Mouse (Mus musculus) heart, adult 9 months (tissue): ENCODE data around the gene Olfr1251.
"Not testable (repeated sequence)": the region's sequence is repeated elsewhere in the genome, so short reads cannot be mapped to it uniquely, and the experiment has no call there.

Experiments used
- DNase-seq, 2 experiments: peaks; one replicate each; pipeline ENCODE4 v3.0.0; 2022; ENCODE audit warnings: low spot score in 2 of 2

The Olfr1251 gene

GRCm38 (mm10) chr2:89671836-89672235 lies at the start of gene Olfr1251:
Gene Olfr1251, minus strand, starts transcription at chr2:89671936.
- DNase-seq, result no peak

DNA sequence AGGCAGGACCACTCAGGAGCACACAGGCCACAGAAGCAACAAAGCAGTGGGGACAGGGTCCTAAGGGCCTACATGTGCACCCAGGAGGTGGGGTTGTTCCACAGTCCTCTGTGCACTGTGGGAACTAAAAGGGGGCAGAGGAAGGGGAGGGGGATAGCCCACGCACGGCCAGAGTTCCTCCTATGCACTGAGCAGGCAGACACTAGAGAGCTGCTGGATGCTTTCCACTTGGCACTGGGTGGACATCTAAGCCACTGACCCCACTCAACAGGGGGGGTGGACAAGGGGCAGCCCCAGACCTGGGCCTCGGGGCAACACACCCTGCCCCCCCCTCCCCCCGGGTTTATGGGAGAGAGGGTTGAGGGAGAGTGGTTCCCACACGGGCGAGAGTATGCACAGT lies 20.2 kb upstream of the Olfr1251 start:
- no peak for DNase-seq

DNA sequence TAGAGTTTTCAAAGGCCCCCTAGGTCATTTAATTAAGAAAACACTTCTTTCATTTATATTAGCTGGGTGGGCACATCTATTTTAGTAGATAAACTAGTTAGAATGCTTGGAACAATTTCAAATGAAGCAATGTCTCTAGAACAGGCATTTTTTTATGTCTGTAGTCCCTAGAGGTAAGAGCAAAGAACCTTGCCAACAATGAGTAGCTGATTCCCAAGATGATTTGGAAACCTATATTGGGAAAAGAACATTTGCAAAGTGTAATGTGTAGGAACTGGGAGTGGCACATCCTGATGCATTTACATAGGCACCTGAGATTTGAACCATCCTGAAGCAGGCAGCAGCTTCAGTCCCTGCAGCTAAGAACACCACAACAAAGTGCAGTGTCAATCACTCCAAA lies 10.4 kb downstream of the Olfr1251 start, which contains the start of gene Olfr1250:
Olfr1250 (minus strand) TSS at position 101 of the 400 bp plus-strand sequence.
- DNase-seq, result no peak

- DNase-seq, result no peak
Observed at GRCm38 (mm10) chr2:89634883-89635282, 36.9 kb downstream of the Olfr1251 start, which contains the start of gene Olfr1249. Gene Olfr1249, minus strand, starts transcription at chr2:89634983.

- not testable (repeated sequence) for DNase-seq
Observed at GRCm38 (mm10) chr2:89618145-89618544, 53.6 kb downstream of the Olfr1251 start, which contains the start of gene Olfr1248. Gene Olfr1248, minus strand, starts transcription at chr2:89618245.
